ENCODE assay signal across 7 mouse cellular contexts in genomic region chr13:103773407-103774118, GRCm38 (mm10). TPM values are rescaled to one million over a fixed set of nuclear protein-coding genes. Genes with fewer than 3 reads are reported as not detected.
DNase-seq lines count a peak whose midpoint lies in the region; ATAC-seq and TF ChIP-seq lines count a peak whose summit lies in the region.

No protein-coding gene starts in this region.

- 0 out of 2 replicates have a peak, but pooled peaks have one; percentile 6 for TF ChIP-seq POLR2A in cortical plate, adult 2 months (IDR thresholded peaks at IDR 0.05; ENCODE audit: extremely low read depth, insufficient read depth, low read length)

- no peaks in the 10 kb centered on the region; the same call in 1 of the 2 replicates for H3K36me3 ChIP-seq in hindbrain, embryonic 16.5 days (ENCODE audit: control insufficient read depth, insufficient read depth, low read length)
- H3K36me3 ChIP-seq in midbrain, embryonic 16.5 days (ENCODE audit: control insufficient read depth, insufficient read depth, low read length) = no peaks in the 10 kb centered on the region

- H3K4me3 ChIP-seq in cortical plate, adult 2 months (ENCODE audit: insufficient read depth, low read length) = peak overlapping the region; percentile 92
- peak overlapping the region; percentile 64 for H3K4me3 ChIP-seq in hindbrain, embryonic 16.5 days (ENCODE audit: low read length)
- peak overlapping the region; percentile 76 for H3K4me3 ChIP-seq in midbrain, embryonic 16.5 days (ENCODE audit: low read depth, low read length)

- peak overlapping the region; percentile 83 for H3K4me2 ChIP-seq in hindbrain, embryonic 16.5 days (ENCODE audit: low read length)
- peak overlapping the region; percentile 92 for H3K4me2 ChIP-seq in midbrain, embryonic 16.5 days (ENCODE audit: low read length)

- H3K27me3 ChIP-seq in hindbrain, embryonic 16.5 days (replicated peaks; ENCODE audit: control insufficient read depth, insufficient read depth, low read length) = no peaks in the 10 kb centered on the region
- H3K27me3 ChIP-seq in midbrain, embryonic 16.5 days (ENCODE audit: control insufficient read depth, insufficient read depth, low read depth, low read length) = no peaks in the 10 kb centered on the region

- ATAC-seq in hindbrain, embryonic 16.5 days = peak; percentile 72
- ATAC-seq in midbrain, embryonic 16.5 days = peak; percentile 82

- DNase-seq in retina, embryonic 14.5 days (ENCODE audit: low spot score) = peak; percentile 24
- DNase-seq in retina, postnatal 1 day = no peak
- no peak for DNase-seq in adrenal gland, adult 2 months
- no peak for DNase-seq in gastrocnemius, postnatal 25 days

- peaks cover 4% of the 10 kb centered on the region; the same call in 1 of the 2 replicates for H3K4me1 ChIP-seq in cortical plate, adult 2 months (ENCODE audit: control insufficient read depth, insufficient read depth, low read length)
- H3K4me1 ChIP-seq in hindbrain, embryonic 16.5 days (ENCODE audit: control insufficient read depth, insufficient read depth, low read depth, low read length) = peaks cover 17% of the 10 kb centered on the region
- H3K4me1 ChIP-seq in midbrain, embryonic 16.5 days (ENCODE audit: control insufficient read depth, insufficient read depth, low read length) = peaks cover 26% of the 10 kb centered on the region

- H3K9ac ChIP-seq in hindbrain, embryonic 16.5 days (ENCODE audit: low read depth, low read length) = peak overlapping the region; percentile 85
- H3K9ac ChIP-seq in midbrain, embryonic 16.5 days (ENCODE audit: low read depth, low read length) = peak overlapping the region; percentile 93

- peak overlapping the region; percentile 100 for H3K27ac ChIP-seq in cortical plate, adult 2 months (ENCODE audit: insufficient read depth, low read length)
- H3K27ac ChIP-seq in hindbrain, embryonic 16.5 days (ENCODE audit: low read depth, low read length) = peak overlapping the region; percentile 99
- H3K27ac ChIP-seq in midbrain, embryonic 16.5 days (ENCODE audit: low read length) = peak overlapping the region; percentile 100

- WGBS in hindbrain, embryonic 16.5 days = 1% methylated on average over 36 of the region's 36 CpGs
- 1% methylated on average over 36 of the region's 36 CpGs for WGBS in midbrain, embryonic 16.5 days

- no peak for TF ChIP-seq CTCF in cortical plate, adult 2 months (IDR thresholded peaks at IDR 0.05; ENCODE audit: extremely low read depth, insufficient read depth, low read length)

- no peaks in the 10 kb centered on the region for H3K9me3 ChIP-seq in hindbrain, embryonic 16.5 days (ENCODE audit: control insufficient read depth, low read length)
- no peaks in the 10 kb centered on the region for H3K9me3 ChIP-seq in midbrain, embryonic 16.5 days (replicated peaks; ENCODE audit: control insufficient read depth, low read length, poor library complexity, severe bottlenecking)

RNA-seq across cellular contexts. Expression of gene Srek1, which starts 0.8 kb away (rescaled TPM):
- polyA plus RNA-seq in cortical plate, adult 2 months (2012; rRNA removed) = 61.4 and 65.0 TPM in 2 replicates
- 53.8 and 61.1 TPM in 2 replicates for polyA plus RNA-seq in hindbrain, embryonic 16.5 days (2015; fragmentation: Nextera tagmentation; extraction: Ambion mirVana)
- polyA plus RNA-seq in midbrain, embryonic 16.5 days (2015; fragmentation: Nextera tagmentation; extraction: Ambion mirVana) = 65.0 and 73.1 TPM in 2 replicates
- total RNA-seq in adrenal gland, adult 2 months (2021) = 10 to 100 TPM; 44.1 to 61.2 TPM
- polyA plus RNA-seq in adrenal gland, adult 2 months (2012; rRNA removed) = 20.0 and 22.7 TPM in 2 replicates
- 10 to 100 TPM; 18.3 to 19.2 TPM for total RNA-seq in gastrocnemius, postnatal 25 days (2021)
